Mouse (Mus musculus) brain, embryonic 14.5 days (tissue): ENCODE results near the gene Olfr99. TPM values are rescaled to one million over a fixed set of nuclear protein-coding genes. Genes with fewer than 3 reads are reported as not detected.

ENCODE experiments used
- DNase-seq: peaks from one replicate; pipeline ENCODE4 v3.0.0-alpha.2; 2011; ENCODE audit warnings: low read depth
- CTCF ChIP-seq: fragments of 200-500 bp; IDR thresholded peaks from 2 replicates; pipeline ENCODE4 v1.5.1; 2012; ENCODE audit warnings: inconsistent platforms, mild to moderate bottlenecking, moderate library complexity, borderline replicate concordance; ENCODE audit not compliant: insufficient read depth, insufficient read length; ENCODE audit errors: extremely low read depth
- POLR2A ChIP-seq: fragments of 200-500 bp; IDR thresholded peaks from 2 replicates; pipeline ENCODE4 v1.6.1; 2012; ENCODE audit warnings: mild to moderate bottlenecking, inconsistent platforms, borderline replicate concordance; ENCODE audit not compliant: poor library complexity, insufficient read depth, insufficient read length, severe bottlenecking; ENCODE audit errors: extremely low read depth
- polyA plus RNA-seq: library from polyadenylated mRNA; depleted of rRNA; stranded (reverse); fragments of >200 nt; gene quantifications from 2 replicates; pipeline ENCODE4 v1.2.3, GENCODE M21; 2012; rRNA removed

Gene Olfr99
- polyA plus RNA-seq, result not detected in 2 replicates

DNA sequence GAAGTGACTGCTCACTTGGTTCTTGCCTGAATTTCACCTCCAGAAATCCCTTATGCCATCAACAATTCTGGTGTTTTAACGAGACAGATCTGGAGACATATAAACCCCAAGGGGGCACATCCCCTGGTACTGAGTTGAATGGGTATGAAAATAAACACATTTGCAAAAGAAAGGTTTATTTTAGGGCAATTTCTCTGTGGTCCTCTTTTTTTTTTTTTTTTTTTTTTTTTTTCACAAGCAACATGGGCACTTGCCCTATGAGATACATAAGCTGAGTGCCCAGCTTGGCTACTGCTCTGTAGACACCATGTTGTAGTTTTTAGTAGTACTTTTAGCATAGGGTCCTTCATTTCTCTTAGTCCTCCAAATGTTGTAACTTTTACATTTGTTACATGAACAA lies at the start of gene Olfr99:
Gene Olfr99, minus strand, starts transcription at position 101 of the 400 bp plus-strand sequence.
- TF ChIP-seq CTCF, result no peak
- TF ChIP-seq POLR2A, result no peak
- DNase-seq, result no peak

DNA sequence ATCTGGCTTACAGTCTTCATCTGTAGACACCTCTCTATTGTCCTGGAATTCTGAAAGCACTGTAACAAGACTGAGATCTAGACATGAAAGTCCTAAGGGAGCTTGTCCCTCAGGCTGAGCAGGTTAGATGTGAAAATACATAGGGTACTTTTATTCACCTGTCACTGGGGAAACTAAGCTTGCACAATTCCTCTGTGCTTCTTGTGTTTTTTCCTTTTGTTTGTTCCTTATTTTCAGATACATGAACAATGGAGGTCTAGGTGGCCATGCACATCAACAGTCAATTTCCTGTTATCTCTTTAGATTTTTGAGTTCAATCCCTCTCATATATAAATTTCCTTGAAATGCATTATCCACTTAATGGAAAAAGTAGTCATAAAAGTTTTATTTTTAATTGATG lies 33.7 kb upstream of the Olfr99 start, which contains the start of gene Olfr102:
Gene Olfr102, minus strand, starts transcription at position 101 of the 400 bp plus-strand sequence.
- DNase-seq, result no peak
- no peak for TF ChIP-seq POLR2A
- no peak for TF ChIP-seq CTCF

DNA sequence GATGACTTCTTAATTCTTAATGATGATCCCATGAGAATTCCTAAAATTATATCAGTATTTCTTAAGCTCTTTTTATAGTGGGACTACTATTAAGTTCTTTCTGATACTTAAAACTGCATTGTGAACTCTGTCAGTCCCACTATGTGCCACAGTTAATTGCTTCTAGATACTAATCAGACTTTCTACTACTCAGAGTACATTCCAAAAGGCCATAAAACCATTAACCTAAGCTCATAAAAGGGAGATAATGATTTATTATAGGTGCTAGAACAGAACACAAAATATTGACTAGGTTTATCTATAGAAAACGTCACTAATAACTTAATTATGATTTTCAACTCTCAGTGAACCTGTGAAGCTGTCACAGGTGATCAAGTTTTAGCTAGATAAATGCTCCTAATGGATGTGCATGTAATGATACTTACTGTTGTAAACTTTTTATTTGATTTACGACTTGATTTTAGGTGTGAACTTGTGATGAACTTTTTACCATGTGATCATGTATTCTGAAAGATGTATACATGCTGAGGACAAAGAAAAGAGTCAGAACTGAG lies 27.0 kb upstream of the Olfr99 start:
- TF ChIP-seq POLR2A (no peak), CTCF (no peak)
- DNase-seq, result no peak

DNA sequence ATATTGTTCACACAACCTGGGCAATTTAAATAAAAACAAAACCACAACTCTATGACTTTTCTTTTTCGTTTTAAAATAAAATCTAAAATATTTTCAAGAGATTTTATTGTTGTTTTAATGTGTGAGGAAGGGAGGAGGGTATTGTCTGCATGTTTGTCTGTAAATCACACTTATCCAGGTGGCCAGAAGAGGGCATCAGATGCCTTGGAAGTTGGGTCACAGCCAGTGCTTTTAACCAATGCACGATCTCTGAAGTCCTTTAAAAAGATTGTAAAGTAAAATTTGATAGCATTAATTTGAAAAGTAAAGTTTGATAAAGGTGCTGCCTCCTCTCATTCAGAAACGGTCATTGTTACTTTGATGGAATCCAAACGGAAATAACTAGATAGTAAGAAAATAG lies 25.2 kb upstream of the Olfr99 start:
- peak; percentile 15 for DNase-seq
- no peak for TF ChIP-seq POLR2A
- peak; percentile 32; the same call in 1 of the 2 replicates for TF ChIP-seq CTCF

DNA sequence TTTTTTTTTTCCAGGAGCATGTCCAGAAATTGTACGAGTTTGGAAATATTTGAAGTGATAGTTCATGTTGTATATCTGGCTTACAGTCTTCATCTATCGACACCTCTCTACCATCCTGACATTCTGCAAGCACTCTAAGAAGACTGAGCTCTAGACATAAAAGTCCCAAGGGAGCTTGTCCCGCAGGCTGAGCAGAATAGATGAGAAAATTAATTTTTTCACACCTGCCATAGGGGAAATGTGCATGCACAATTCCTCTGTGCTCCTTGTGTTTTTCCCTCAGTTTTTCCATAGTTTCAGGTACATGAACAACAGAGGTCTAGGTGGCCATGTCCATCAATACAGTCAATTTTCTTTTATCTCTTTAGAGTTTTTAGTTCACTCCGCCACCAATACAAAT lies 21.0 kb upstream of the Olfr99 start, which contains the start of gene Olfr101:
Gene Olfr101, minus strand, starts transcription at position 101 of the 400 bp plus-strand sequence.
- no peak for DNase-seq
- no peak for TF ChIP-seq CTCF
- TF ChIP-seq POLR2A, result no peak

DNA sequence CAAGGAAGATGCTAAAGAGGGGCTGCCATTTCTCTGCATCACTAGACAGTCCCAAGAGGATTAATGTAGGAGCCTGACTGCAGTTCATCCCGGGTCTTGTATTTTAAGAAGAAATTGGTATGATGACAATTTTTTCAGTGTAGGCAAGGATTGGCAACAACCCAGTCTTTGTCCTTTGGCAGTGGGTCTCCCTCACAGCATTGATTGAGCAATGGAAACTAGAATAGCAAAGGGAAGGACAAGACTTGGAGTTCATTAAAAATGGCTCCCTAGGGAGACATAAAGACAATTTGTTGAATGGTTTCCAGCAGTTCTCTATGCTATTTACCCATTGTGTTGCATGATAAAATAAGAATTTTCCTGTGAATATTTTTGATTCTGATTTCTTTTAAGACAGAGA lies 2.9 kb downstream of the Olfr99 start:
- TF ChIP-seq CTCF, result no peak
- no peak for TF ChIP-seq POLR2A
- DNase-seq, result no peak

DNA sequence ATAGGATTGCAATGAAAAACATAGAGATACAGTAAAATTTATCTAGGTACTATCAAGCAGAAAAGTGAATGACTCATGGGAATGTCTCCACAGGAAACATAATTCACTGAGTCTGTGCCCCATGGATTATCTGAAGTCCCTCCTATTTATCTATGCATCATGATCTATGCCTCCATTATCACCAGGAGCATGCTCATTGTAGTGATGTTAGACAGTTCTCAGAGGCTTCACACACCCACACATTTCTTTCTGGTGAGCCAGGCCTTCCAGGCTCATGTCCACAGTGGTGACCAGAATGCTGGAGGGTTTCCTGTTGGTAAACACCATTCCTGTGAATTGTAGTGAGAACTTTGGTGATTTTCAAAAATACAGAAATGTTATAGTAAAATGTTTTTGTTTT lies 6.7 kb downstream of the Olfr99 start:
- no peak for DNase-seq
- TF ChIP-seq CTCF (no peak), POLR2A (no peak)

DNA sequence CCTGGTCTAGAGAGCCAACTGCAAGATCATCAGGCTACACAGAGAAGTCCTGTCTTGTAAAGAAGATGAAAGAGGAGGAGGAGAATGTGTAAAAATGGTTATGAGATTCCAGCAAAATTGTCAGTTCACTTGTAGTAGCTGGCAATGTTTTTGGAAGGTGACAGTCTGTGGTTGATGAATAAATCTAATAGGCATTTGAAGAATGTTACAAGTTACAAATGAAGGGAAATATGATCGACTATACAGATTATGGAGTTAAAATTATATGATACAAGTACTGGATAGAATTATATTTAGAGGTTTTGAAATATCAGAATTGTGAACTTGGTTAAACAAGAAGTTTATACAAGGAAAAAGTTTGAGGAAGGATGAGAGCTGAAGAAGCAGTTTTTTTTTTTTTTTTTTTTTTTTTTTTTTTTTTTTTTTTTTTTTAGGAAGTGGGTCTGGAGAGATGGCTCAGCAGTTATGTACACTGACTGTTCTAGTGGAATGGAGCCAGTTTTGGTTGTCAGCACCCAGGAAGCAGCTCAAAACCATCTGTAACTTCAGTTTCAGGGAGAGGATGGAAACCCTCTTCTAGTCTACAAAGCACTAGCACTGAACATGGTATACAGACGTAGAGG lies 7.5 kb downstream of the Olfr99 start:
- no peak for DNase-seq
- TF ChIP-seq CTCF (no peak), POLR2A (no peak)

DNA sequence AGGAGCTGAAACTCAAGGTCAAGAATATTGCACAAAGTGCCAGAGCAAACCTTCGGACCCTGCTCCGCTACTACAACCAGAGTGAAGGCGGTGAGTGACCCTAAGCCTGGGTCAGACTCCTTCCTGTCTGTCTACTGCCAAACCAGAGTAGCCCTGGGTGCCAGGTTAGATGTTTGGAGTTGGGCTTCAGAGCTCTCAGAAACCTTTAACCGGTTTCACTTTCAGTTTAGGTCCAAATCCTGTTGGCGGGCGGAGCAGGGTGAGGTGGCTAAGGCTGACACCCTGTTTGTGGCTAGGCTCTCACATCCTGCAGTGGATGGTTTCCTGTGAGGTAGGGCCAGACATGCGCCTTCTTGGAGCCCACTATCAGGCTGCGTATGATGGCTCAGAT lies 12.6 kb downstream of the Olfr99 start:
- TF ChIP-seq CTCF, result no peak
- TF ChIP-seq POLR2A, result no peak
- DNase-seq, result no peak

DNA sequence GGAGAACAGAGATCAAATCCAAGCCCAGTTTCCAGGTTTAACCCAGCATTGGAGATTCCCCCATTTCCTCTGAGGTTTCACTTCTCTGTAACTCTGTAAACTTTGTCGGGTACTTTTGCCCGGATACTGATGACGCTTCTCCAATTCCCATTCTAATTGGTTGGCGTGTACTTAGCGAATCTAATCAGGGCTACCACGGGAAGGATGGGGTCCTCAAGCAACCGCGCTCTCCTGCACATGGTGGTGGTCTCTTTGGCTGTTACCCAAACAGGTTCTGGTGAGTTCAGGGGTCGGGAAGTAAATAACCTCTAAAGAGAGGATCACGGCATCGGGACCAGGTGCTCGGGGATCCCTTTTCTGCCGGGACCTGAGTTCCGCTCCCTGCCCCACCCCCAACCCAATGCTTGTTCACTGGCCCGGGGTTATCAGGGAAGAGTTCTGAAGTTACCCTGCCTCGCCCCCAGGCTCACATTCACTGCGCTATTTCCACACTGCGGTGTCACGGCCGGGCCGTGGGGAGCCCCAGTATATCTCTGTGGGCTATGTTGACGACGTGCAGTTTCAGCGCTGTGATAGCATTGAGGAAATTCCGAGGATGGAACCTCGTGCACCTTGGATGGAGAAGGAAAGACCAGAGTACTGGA lies 13.1 kb downstream of the Olfr99 start, which contains the start of gene H2-M3:
Gene H2-M3, plus strand, starts transcription at position 163 of the 644 bp plus-strand sequence.
- TF ChIP-seq CTCF, result no peak
- DNase-seq, result peak; percentile 91

DNA sequence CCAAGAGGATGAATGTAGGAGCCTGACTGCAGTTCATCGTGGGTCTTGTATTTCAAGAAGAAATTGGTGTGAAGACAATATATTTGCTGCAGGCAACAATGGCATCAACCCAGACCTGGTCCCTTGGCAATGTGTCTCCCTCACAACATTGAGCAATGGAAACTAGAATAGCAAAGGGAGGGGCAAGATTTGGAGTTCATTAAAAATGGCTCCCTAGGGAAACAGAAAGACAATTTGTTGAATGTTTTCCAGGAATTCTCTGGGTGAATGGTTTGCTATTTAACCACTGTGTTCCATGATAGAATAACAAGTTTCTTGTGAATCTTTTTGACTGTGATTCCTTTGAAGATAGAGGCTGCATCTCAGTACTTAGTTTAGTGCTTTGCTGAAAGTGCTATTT lies 19.6 kb downstream of the Olfr99 start, which contains the start of gene Olfr98:
Gene Olfr98, minus strand, starts transcription at position 124 of the 400 bp plus-strand sequence.
- no peak for DNase-seq
- TF ChIP-seq CTCF (no peak), POLR2A (no peak)
